Comparison of ENCODE assay signal across 11 mouse cellular contexts in genomic region chr10:39674766-39675165, GRCm38 (mm10). TPM values are rescaled to one million over a fixed set of nuclear protein-coding genes. Genes with fewer than 3 reads are reported as not detected.
DNase-seq lines count a peak whose midpoint lies in the region; ATAC-seq and TF ChIP-seq lines count a peak whose summit lies in the region.
"Had no signal": no experiment of that assay in that cellular context is flagged by ENCODE, and none has a peak within 500 bp of the region (broad histone marks: within the 10 kb centered on the region; RNA-seq: fewer than 3 reads in every experiment).

No protein-coding gene starts in this region.

- no peaks in the 10 kb centered on the region for H3K27me3 ChIP-seq in forebrain, postnatal 0 days (ENCODE audit: insufficient read depth, low read length)
- no peaks in the 10 kb centered on the region for H3K27me3 ChIP-seq in midbrain, embryonic 16.5 days (ENCODE audit: control insufficient read depth, insufficient read depth, low read depth, low read length)
- H3K27me3 ChIP-seq: liver, embryonic 13.5 days had no signal

- no peak overlapping the region for H3K9ac ChIP-seq in forebrain, postnatal 0 days
- H3K9ac ChIP-seq in midbrain, embryonic 16.5 days (ENCODE audit: low read depth, low read length), result no peak overlapping the region
- H3K9ac ChIP-seq: liver, embryonic 13.5 days had no signal

- no peak overlapping the region; the same call in 1 of the 2 replicates for H3K27ac ChIP-seq in forebrain, postnatal 0 days (ENCODE audit: low read depth, low read length)
- peak overlapping the region; percentile 43 for H3K27ac ChIP-seq in midbrain, embryonic 16.5 days (ENCODE audit: low read length)
- H3K27ac ChIP-seq: liver, embryonic 13.5 days had no signal

- ATAC-seq in forebrain, postnatal 0 days, result peak; percentile 32; the same call in 1 of the 2 replicates
- 0 out of 2 replicates have a peak, but pooled peaks have one; percentile 23 for ATAC-seq in midbrain, embryonic 16.5 days

- WGBS in forebrain, postnatal 0 days, result 19% methylated on average over 3 of the region's 3 CpGs
- 15% methylated on average over 3 of the region's 3 CpGs for WGBS in midbrain, embryonic 16.5 days

- H3K4me2 ChIP-seq in forebrain, postnatal 0 days (ENCODE audit: low read depth), result no peak overlapping the region
- H3K4me2 ChIP-seq in midbrain, embryonic 16.5 days (ENCODE audit: low read length), result no peak overlapping the region
- H3K4me2 ChIP-seq: liver, embryonic 13.5 days had no signal

- no peaks in the 10 kb centered on the region for H3K9me3 ChIP-seq in forebrain, postnatal 0 days (ENCODE audit: low read length)
- H3K9me3 ChIP-seq in midbrain, embryonic 16.5 days (replicated peaks; ENCODE audit: control insufficient read depth, low read length, poor library complexity, severe bottlenecking), result no peaks in the 10 kb centered on the region
- H3K9me3 ChIP-seq: liver, embryonic 13.5 days had no signal

- TF ChIP-seq CTCF in forebrain, postnatal 0 days (IDR thresholded peaks at IDR 0.05; ENCODE audit: low read depth), result no peak

- peaks cover 4% of the 10 kb centered on the region; the same call in 1 of the 2 replicates for H3K36me3 ChIP-seq in forebrain, postnatal 0 days (ENCODE audit: insufficient read depth)
- no peaks in the 10 kb centered on the region for H3K36me3 ChIP-seq in midbrain, embryonic 16.5 days (ENCODE audit: control insufficient read depth, insufficient read depth, low read length)
- H3K36me3 ChIP-seq: liver, embryonic 13.5 days had no signal

- no peak overlapping the region for H3K4me3 ChIP-seq in forebrain, postnatal 0 days (ENCODE audit: low read depth, low read length)
- no peak overlapping the region for H3K4me3 ChIP-seq in midbrain, embryonic 16.5 days (ENCODE audit: low read depth, low read length)
- H3K4me3 ChIP-seq: liver, embryonic 13.5 days had no signal

- peak; percentile 21 to 29 for DNase-seq in layer of hippocampus, adult 8-10 months (ENCODE audit: low spot score in 2 of 2)
- DNase-seq in layer of hippocampus, adult 9-10 months (ENCODE audit: low spot score), result no peak
- peak; percentile 33 for DNase-seq in embryo, embryonic 10.5 days (ENCODE audit: low spot score)
- DNase-seq in forebrain, postnatal 0 days, result no peak
- no peak for DNase-seq in adipocyte (ENCODE audit: low spot score)
- DNase-seq in left cerebral cortex, adult 8-10 months (ENCODE audit: low spot score in 2 of 2), result no peak
- no peak for DNase-seq in Muller cell, postnatal 12 days (ENCODE audit: inconsistent ontology term)
- DNase-seq: heart, adult 18-20 months; liver, embryonic 13.5 days; retina, postnatal 1 day had no signal

- H3K4me1 ChIP-seq in forebrain, postnatal 0 days (ENCODE audit: insufficient read depth), result peaks cover 5% of the 10 kb centered on the region; the same call in 1 of the 2 replicates
- peaks cover 20% of the 10 kb centered on the region for H3K4me1 ChIP-seq in midbrain, embryonic 16.5 days (ENCODE audit: control insufficient read depth, insufficient read depth, low read length)
- H3K4me1 ChIP-seq: liver, embryonic 13.5 days had no signal

RNA-seq across cellular contexts. Expression of gene Rev3l, which starts 57.2 kb away (rescaled TPM):
- 10 to 100 TPM; 34.3 to 40.5 (median 37.6) TPM for total RNA-seq in layer of hippocampus, adult 8-10 months (2022)
- total RNA-seq in forebrain, postnatal 0 days (2014; rRNA removed), result 111 and 152 TPM in 2 replicates
- polyA plus RNA-seq in forebrain, postnatal 0 days (2015; fragmentation: Nextera tagmentation; extraction: Ambion mirVana), result 16.9 and 22.7 TPM in 2 replicates
- polyA plus RNA-seq in midbrain, embryonic 16.5 days (2015; fragmentation: Nextera tagmentation; extraction: Ambion mirVana), result 41.4 and 43.2 TPM in 2 replicates
- total RNA-seq in left cerebral cortex, adult 8-10 months (2022), result 10 to 100 TPM; 28.4 to 37.3 (median 29.3) TPM

Comparison
In these comparisons a context has a peak if more than half of its experiments do, and no peak if none do; other contexts are left out.
1. DNase-seq: peak in layer of hippocampus, adult 8-10 months (2 of 2) and embryo, embryonic 10.5 days (single experiment); none in layer of hippocampus, adult 9-10 months (single experiment), forebrain, postnatal 0 days (single experiment), adipocyte (single experiment), left cerebral cortex, adult 8-10 months (0 of 2) and Muller cell, postnatal 12 days (single experiment).